Mouse (Mus musculus) heart, adult 2 months (tissue): ENCODE measurements around the gene Ephb1.

Experiments used
- CTCF ChIP-seq: fragments of 200-600 bp; IDR thresholded peaks from 2 replicates; pipeline ENCODE4 v1.8.1; 2022; ENCODE audit warnings: antibody characterized with exemption, mild to moderate bottlenecking, moderate library complexity
- EP300 ChIP-seq: fragments of 200-500 bp; IDR thresholded peaks from 2 replicates; pipeline ENCODE4 v1.6.1; 2011; ENCODE audit warnings: low read depth, low read length, control low read depth; ENCODE audit not compliant: insufficient read depth
- POLR2A ChIP-seq: fragments of 200-500 bp; IDR thresholded peaks from 2 replicates; pipeline ENCODE4 v1.6.1; 2011; ENCODE audit warnings: mild to moderate bottlenecking, low read depth, low read length, control low read depth; ENCODE audit not compliant: insufficient read depth

DNA sequence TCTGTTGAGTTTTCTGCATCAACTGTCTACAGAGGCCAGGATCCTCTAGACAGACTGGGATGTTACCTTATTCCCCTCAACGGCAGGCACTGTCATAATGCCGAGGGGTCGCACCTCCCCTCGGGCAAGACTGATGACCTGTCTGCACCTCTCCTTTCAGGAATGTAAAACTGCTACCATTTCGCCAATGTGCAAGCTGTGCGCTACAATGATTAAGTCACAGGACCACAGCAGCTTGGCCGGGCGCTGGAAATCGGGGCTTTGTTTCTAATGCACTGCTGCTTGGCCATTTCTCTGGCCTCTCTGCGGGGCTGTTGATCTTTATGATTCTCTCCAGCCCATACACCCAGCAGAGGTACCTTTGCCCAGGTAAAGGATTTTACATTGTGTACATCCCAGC is 346.8 kb downstream of the Ephb1 start:
- TF ChIP-seq CTCF = no peak
- no peak for TF ChIP-seq POLR2A
- no peak for TF ChIP-seq EP300
